Mouse (Mus musculus) hindbrain, embryonic 13.5 days (tissue): ENCODE results near the gene Cavin3. TPM values are rescaled to one million over a fixed set of nuclear protein-coding genes. Genes with fewer than 3 reads are reported as not detected.
"Not testable (repeated sequence)": the region's sequence is repeated elsewhere in the genome, so short reads cannot be mapped to it uniquely, and the experiment has no call there.

Source experiments
- ATAC-seq: fragments of 200-750 bp; cut with Nextera tagmentation; 2 replicates; pipeline ENCODE4 v1.8.0; 2017; ENCODE audit warnings: moderate TSS enrichment; ENCODE audit not compliant: low FRiP score
- H3K27ac ChIP-seq: fragments of 300-500 bp; sonication (generic); 2 replicates; pipeline ENCODE4 v1.5.1; 2015; ENCODE audit warnings: inconsistent platforms, mild to moderate bottlenecking, moderate library complexity
- H3K27me3 ChIP-seq: fragments of 300-500 bp; sonication (generic); 2 replicates; pipeline ENCODE4 v1.6.1; 2015; ENCODE audit warnings: mild to moderate bottlenecking, inconsistent platforms
- H3K36me3 ChIP-seq: fragments of 300-500 bp; sonication (generic); 2 replicates; pipeline ENCODE4 v1.6.1; 2015; ENCODE audit warnings: mild to moderate bottlenecking, inconsistent platforms
- H3K4me1 ChIP-seq: fragments of 300-500 bp; sonication (generic); replicated peaks from 2 replicates; pipeline ENCODE4 v1.6.1; 2015; ENCODE audit warnings: inconsistent platforms
- H3K4me2 ChIP-seq: fragments of 300-500 bp; sonication (generic); 2 replicates; pipeline ENCODE4 v1.6.1; 2015; ENCODE audit warnings: inconsistent platforms, mild to moderate bottlenecking, moderate library complexity
- H3K4me3 ChIP-seq: fragments of 300-500 bp; sonication (generic); 2 replicates; pipeline ENCODE4 v1.5.1; 2015; ENCODE audit warnings: mild to moderate bottlenecking, inconsistent platforms
- H3K9ac ChIP-seq: fragments of 300-500 bp; sonication (generic); 2 replicates; pipeline ENCODE4 v1.6.1; 2015; ENCODE audit warnings: mild to moderate bottlenecking, inconsistent platforms
- H3K9me3 ChIP-seq: fragments of 300-500 bp; sonication (generic); 2 replicates; pipeline ENCODE4 v1.6.1; 2016; ENCODE audit warnings: inconsistent platforms
- WGBS: fragments of 180-500 bp; shearing (Covaris S2); methylation state at CpG from one replicate; pipeline ENCODE4 v1.1.7; 2015; 5-methylcytosine and 5-hydroxymethylcytosine counted together
- polyA plus RNA-seq: library from polyadenylated mRNA; unstranded; fragments of >200 nt; fragmentation: Nextera tagmentation; extraction: Ambion mirVana; gene quantifications from 2 replicates; pipeline ENCODE4 v1.2.1, GENCODE M21; 2015

Gene Cavin3
- polyA plus RNA-seq, 1 experiment from 2014 or later = 31.6 TPM

GRCm38 (mm10) chr7:105477841-105478240, 4.3 kb downstream of the Cavin3 start:
- H3K9me3 ChIP-seq = no peaks in the 10 kb centered on the region
- H3K4me2 ChIP-seq = no peak overlapping the region
- H3K4me3 ChIP-seq = no peak overlapping the region
- H3K27ac ChIP-seq = no peak overlapping the region
- no peak overlapping the region for H3K9ac ChIP-seq
- H3K27me3 ChIP-seq = peaks cover 8% of the 10 kb centered on the region
- H3K36me3 ChIP-seq = no peaks in the 10 kb centered on the region
- peaks cover 25% of the 10 kb centered on the region for H3K4me1 ChIP-seq
- WGBS = 68% methylated on average over 3 of the region's 3 CpGs
- no peak for ATAC-seq

- Histone ChIP-seq H3K9me3 (no peaks in the 10 kb centered on the region), H3K27me3 (peaks cover 8% of the 10 kb centered on the region), H3K4me2 (no peak overlapping the region), H3K4me1 (peaks cover 22% of the 10 kb centered on the region), H3K36me3 (no peaks in the 10 kb centered on the region), H3K9ac (no peak overlapping the region), H3K4me3 (no peak overlapping the region), H3K27ac (no peak overlapping the region)
- WGBS = 95% methylated on average over 1 of the region's 1 CpGs
- no peak for ATAC-seq
Measured at GRCm38 (mm10) chr7:105477433-105477700, 4.7 kb downstream of the Cavin3 start.

- ATAC-seq = no peak
- Histone ChIP-seq H3K9ac (no peak overlapping the region), H3K4me2 (no peak overlapping the region), H3K27me3 (peaks cover 8% of the 10 kb centered on the region), H3K4me1 (peaks cover 17% of the 10 kb centered on the region), H3K27ac (no peak overlapping the region), H3K4me3 (no peak overlapping the region), H3K36me3 (no peaks in the 10 kb centered on the region), H3K9me3 (no peaks in the 10 kb centered on the region)
- WGBS = 80% methylated on average over 10 of the region's 10 CpGs
Measured at GRCm38 (mm10) chr7:105476683-105477432, 5.2 kb downstream of the Cavin3 start.

- Histone ChIP-seq H3K4me2 (no peak overlapping the region), H3K27me3 (no peaks in the 10 kb centered on the region), H3K4me3 (no peak overlapping the region), H3K4me1 (peaks cover 3% of the 10 kb centered on the region), H3K9ac (no peak overlapping the region), H3K36me3 (no peaks in the 10 kb centered on the region), H3K9me3 (no peaks in the 10 kb centered on the region), H3K27ac (no peak overlapping the region)
- no peak for ATAC-seq
- WGBS = 77% methylated on average over 7 of the region's 7 CpGs
Measured at GRCm38 (mm10) chr7:105475396-105475949, 6.6 kb downstream of the Cavin3 start.

GRCm38 (mm10) chr7:105474771-105475315, 7.3 kb downstream of the Cavin3 start:
- WGBS = 79% methylated on average over 4 of the region's 4 CpGs
- no peak overlapping the region for H3K4me3 ChIP-seq
- no peaks in the 10 kb centered on the region for H3K36me3 ChIP-seq
- no peak overlapping the region for H3K27ac ChIP-seq
- H3K9me3 ChIP-seq = no peaks in the 10 kb centered on the region
- no peak for ATAC-seq
- no peak overlapping the region for H3K9ac ChIP-seq
- no peak overlapping the region for H3K4me2 ChIP-seq
- no peaks in the 10 kb centered on the region for H3K27me3 ChIP-seq
- peaks cover 2% of the 10 kb centered on the region; the same call in 1 of the 2 replicates for H3K4me1 ChIP-seq

GRCm38 (mm10) chr7:105472607-105473006, 9.5 kb downstream of the Cavin3 start:
- Histone ChIP-seq H3K4me1 (0 out of 2 replicates have a peak, but pooled peaks cover 2% of the 10 kb centered on the region), H3K4me3 (no peak overlapping the region), H3K36me3 (no peaks in the 10 kb centered on the region), H3K9me3 (no peaks in the 10 kb centered on the region), H3K27ac (no peak overlapping the region), H3K9ac (no peak overlapping the region), H3K4me2 (no peak overlapping the region), H3K27me3 (no peaks in the 10 kb centered on the region)
- 50% methylated on average over 1 of the region's 1 CpGs for WGBS
- no peak for ATAC-seq

GRCm38 (mm10) chr7:105465505-105465904, 16.6 kb downstream of the Cavin3 start:
- not testable (repeated sequence) for H3K27me3 ChIP-seq, ATAC-seq

GRCm38 (mm10) chr7:105458546-105458945, 23.6 kb downstream of the Cavin3 start:
- Histone ChIP-seq H3K4me2 (no peak overlapping the region), H3K9me3 (no peaks in the 10 kb centered on the region), H3K27me3 (no peaks in the 10 kb centered on the region), H3K9ac (no peak overlapping the region), H3K36me3 (no peaks in the 10 kb centered on the region), H3K4me1 (no peaks in the 10 kb centered on the region), H3K4me3 (no peak overlapping the region), H3K27ac (no peak overlapping the region)
- ATAC-seq = no peak

More at GRCm38 (mm10) chr7:105465505-105465904, 16.6 kb downstream of the Cavin3 start:
- WGBS = 93% methylated on average over 5 of the region's 5 CpGs
- not testable (repeated sequence) for H3K4me2 ChIP-seq, H3K27ac ChIP-seq, H3K9me3 ChIP-seq, H3K4me1 ChIP-seq, H3K9ac ChIP-seq, H3K4me3 ChIP-seq, H3K36me3 ChIP-seq

- not testable (repeated sequence) for ATAC-seq, H3K4me2 ChIP-seq, H3K36me3 ChIP-seq, H3K9ac ChIP-seq, H3K27me3 ChIP-seq, H3K4me3 ChIP-seq, H3K9me3 ChIP-seq, H3K4me1 ChIP-seq, H3K27ac ChIP-seq
- WGBS = 90% methylated on average over 4 of the region's 4 CpGs
Measured at GRCm38 (mm10) chr7:105453345-105453744, 28.8 kb downstream of the Cavin3 start.

GRCm38 (mm10) chr7:105445076-105445475, 37.0 kb downstream of the Cavin3 start:
- Histone ChIP-seq H3K9ac (no peak overlapping the region), H3K27me3 (no peaks in the 10 kb centered on the region), H3K4me3 (no peak overlapping the region), H3K4me1 (no peaks in the 10 kb centered on the region), H3K27ac (no peak overlapping the region), H3K9me3 (no peaks in the 10 kb centered on the region), H3K36me3 (no peaks in the 10 kb centered on the region), H3K4me2 (no peak overlapping the region)
- WGBS = 76% methylated on average over 3 of the region's 3 CpGs
- ATAC-seq = no peak

- 73% methylated on average over 4 of the region's 4 CpGs for WGBS
- H3K27ac ChIP-seq = no peak overlapping the region
- ATAC-seq = no peak
Measured at GRCm38 (mm10) chr7:105441426-105441825, 40.7 kb downstream of the Cavin3 start.

GRCm38 (mm10) chr7:105437979-105438772, 43.9 kb downstream of the Cavin3 start:
- Histone ChIP-seq H3K4me1 (no peaks in the 10 kb centered on the region), H3K27ac (no peak overlapping the region), H3K36me3 (no peaks in the 10 kb centered on the region), H3K4me2 (no peak overlapping the region), H3K9ac (no peak overlapping the region), H3K4me3 (no peak overlapping the region), H3K27me3 (no peaks in the 10 kb centered on the region), H3K9me3 (no peaks in the 10 kb centered on the region)
- WGBS = 88% methylated on average over 7 of the region's 7 CpGs
- ATAC-seq = no peak

More at GRCm38 (mm10) chr7:105441426-105441825, 40.7 kb downstream of the Cavin3 start:
- no peak overlapping the region for H3K9ac ChIP-seq
- H3K4me3 ChIP-seq = no peak overlapping the region
- no peaks in the 10 kb centered on the region for H3K9me3 ChIP-seq
- H3K4me2 ChIP-seq = no peak overlapping the region
- no peaks in the 10 kb centered on the region for H3K27me3 ChIP-seq
- H3K36me3 ChIP-seq = no peaks in the 10 kb centered on the region
- H3K4me1 ChIP-seq = no peaks in the 10 kb centered on the region
